Mouse (Mus musculus): ENCODE measurements around the gene Syt16. TPM values are rescaled to one million over a fixed set of nuclear protein-coding genes. Genes with fewer than 3 reads are reported as not detected.
A peak's percentile ranks its signal among the peaks of the same experiment; 100 is the strongest.

Syt16 gene
- polyA plus RNA-seq, 1 experiment from 2014 or later = 1.1 TPM

GRCm38 (mm10) chr12:74089342-74090131 lies 92.1 kb downstream of the Syt16 start:
- Histone ChIP-seq H3K4me1 (ENCODE audit: insufficient read depth, low read length) (peaks cover 7% of the 10 kb centered on the region; the same call in 1 of the 2 replicates), H3K27ac (ENCODE audit: low read length) (no peak overlapping the region), H3K4me2 (replicated peaks; ENCODE audit: low read depth, low read length) (no peak overlapping the region), H3K9ac (replicated peaks; ENCODE audit: low read length) (no peak overlapping the region), H3K36me3 (ENCODE audit: insufficient read depth, low read length) (no peaks in the 10 kb centered on the region), H3K9me3 (ENCODE audit: low read length) (no peaks in the 10 kb centered on the region), H3K4me3 (ENCODE audit: low read length) (no peak overlapping the region), H3K27me3 (ENCODE audit: insufficient read depth, low read length) (no peaks in the 10 kb centered on the region)
- WGBS = 97% methylated on average over 1 of the region's 1 CpGs
- no peak for ATAC-seq (ENCODE audit: low FRiP score, low TSS enrichment)

- H3K9me3 ChIP-seq (ENCODE audit: low read length) = no peaks in the 10 kb centered on the region
- no peak overlapping the region for H3K4me3 ChIP-seq (ENCODE audit: low read length)
- no peaks in the 10 kb centered on the region for H3K4me1 ChIP-seq (ENCODE audit: insufficient read depth, low read length)
- no peak overlapping the region for H3K27ac ChIP-seq (ENCODE audit: low read length)
- H3K36me3 ChIP-seq (ENCODE audit: insufficient read depth, low read length) = no peaks in the 10 kb centered on the region
- no peak overlapping the region for H3K4me2 ChIP-seq (replicated peaks; ENCODE audit: low read depth, low read length)
- WGBS = 84% methylated on average over 5 of the region's 5 CpGs
- no peaks in the 10 kb centered on the region for H3K27me3 ChIP-seq (ENCODE audit: insufficient read depth, low read length)
- no peak overlapping the region for H3K9ac ChIP-seq (replicated peaks; ENCODE audit: low read length)
- ATAC-seq (ENCODE audit: low FRiP score, low TSS enrichment) = no peak
Measured at GRCm38 (mm10) chr12:74092546-74092945, 95.1 kb downstream of the Syt16 start.

GRCm38 (mm10) chr12:74093110-74093509 lies 95.6 kb downstream of the Syt16 start:
- Histone ChIP-seq H3K36me3 (ENCODE audit: insufficient read depth, low read length) (no peaks in the 10 kb centered on the region), H3K9ac (replicated peaks; ENCODE audit: low read length) (no peak overlapping the region), H3K9me3 (ENCODE audit: low read length) (no peaks in the 10 kb centered on the region), H3K4me3 (ENCODE audit: low read length) (no peak overlapping the region), H3K27ac (ENCODE audit: low read length) (no peak overlapping the region), H3K4me1 (ENCODE audit: insufficient read depth, low read length) (no peaks in the 10 kb centered on the region), H3K4me2 (replicated peaks; ENCODE audit: low read depth, low read length) (no peak overlapping the region), H3K27me3 (ENCODE audit: insufficient read depth, low read length) (no peaks in the 10 kb centered on the region)
- 81% methylated on average over 8 of the region's 8 CpGs for WGBS
- ATAC-seq (ENCODE audit: low FRiP score, low TSS enrichment) = no peak

GRCm38 (mm10) chr12:74094701-74095100 lies 97.2 kb downstream of the Syt16 start:
- no peaks in the 10 kb centered on the region for H3K4me1 ChIP-seq (ENCODE audit: insufficient read depth, low read length)
- no peak overlapping the region for H3K4me2 ChIP-seq (replicated peaks; ENCODE audit: low read depth, low read length)
- H3K9ac ChIP-seq (replicated peaks; ENCODE audit: low read length) = no peak overlapping the region
- no peaks in the 10 kb centered on the region for H3K9me3 ChIP-seq (ENCODE audit: low read length)
- no peak for ATAC-seq (ENCODE audit: low FRiP score, low TSS enrichment)
- H3K27ac ChIP-seq (ENCODE audit: low read length) = no peak overlapping the region
- H3K4me3 ChIP-seq (ENCODE audit: low read length) = no peak overlapping the region
- no peaks in the 10 kb centered on the region for H3K27me3 ChIP-seq (ENCODE audit: insufficient read depth, low read length)
- 75% methylated on average over 5 of the region's 5 CpGs for WGBS
- H3K36me3 ChIP-seq (ENCODE audit: insufficient read depth, low read length) = no peaks in the 10 kb centered on the region

- Histone ChIP-seq H3K4me1 (ENCODE audit: insufficient read depth, low read length) (no peaks in the 10 kb centered on the region), H3K9ac (replicated peaks; ENCODE audit: low read length) (no peak overlapping the region), H3K27ac (ENCODE audit: low read length) (no peak overlapping the region), H3K4me2 (replicated peaks; ENCODE audit: low read depth, low read length) (no peak overlapping the region), H3K4me3 (ENCODE audit: low read length) (no peak overlapping the region), H3K9me3 (ENCODE audit: low read length) (no peaks in the 10 kb centered on the region), H3K36me3 (ENCODE audit: insufficient read depth, low read length) (no peaks in the 10 kb centered on the region), H3K27me3 (ENCODE audit: insufficient read depth, low read length) (no peaks in the 10 kb centered on the region)
- no peak for ATAC-seq (ENCODE audit: low FRiP score, low TSS enrichment)
- WGBS = 56% methylated on average over 8 of the region's 8 CpGs
Measured at GRCm38 (mm10) chr12:74098572-74099290, 101.3 kb downstream of the Syt16 start.

GRCm38 (mm10) chr12:74105811-74106513 lies 108.5 kb downstream of the Syt16 start:
- Histone ChIP-seq H3K4me3 (ENCODE audit: low read length) (no peak overlapping the region), H3K4me2 (replicated peaks; ENCODE audit: low read depth, low read length) (no peak overlapping the region), H3K9ac (replicated peaks; ENCODE audit: low read length) (no peak overlapping the region), H3K4me1 (ENCODE audit: insufficient read depth, low read length) (no peaks in the 10 kb centered on the region), H3K27me3 (ENCODE audit: insufficient read depth, low read length) (no peaks in the 10 kb centered on the region), H3K36me3 (ENCODE audit: insufficient read depth, low read length) (no peaks in the 10 kb centered on the region), H3K9me3 (ENCODE audit: low read length) (no peaks in the 10 kb centered on the region), H3K27ac (ENCODE audit: low read length) (no peak overlapping the region)
- WGBS = 67% methylated on average over 6 of the region's 6 CpGs
- ATAC-seq (ENCODE audit: low FRiP score, low TSS enrichment) = no peak

GRCm38 (mm10) chr12:74108663-74109081 lies 111.2 kb downstream of the Syt16 start:
- Histone ChIP-seq H3K36me3 (ENCODE audit: insufficient read depth, low read length) (no peaks in the 10 kb centered on the region), H3K27me3 (ENCODE audit: insufficient read depth, low read length) (no peaks in the 10 kb centered on the region), H3K4me3 (ENCODE audit: low read length) (no peak overlapping the region), H3K4me1 (ENCODE audit: insufficient read depth, low read length) (no peaks in the 10 kb centered on the region), H3K9ac (replicated peaks; ENCODE audit: low read length) (no peak overlapping the region), H3K27ac (ENCODE audit: low read length) (no peak overlapping the region), H3K9me3 (ENCODE audit: low read length) (no peaks in the 10 kb centered on the region), H3K4me2 (replicated peaks; ENCODE audit: low read depth, low read length) (no peak overlapping the region)
- ATAC-seq (ENCODE audit: low FRiP score, low TSS enrichment) = no peak
- 63% methylated on average over 4 of the region's 4 CpGs for WGBS

- H3K4me1 ChIP-seq (ENCODE audit: insufficient read depth, low read length) = no peaks in the 10 kb centered on the region
- ATAC-seq (ENCODE audit: low FRiP score, low TSS enrichment) = no peak
- no peak overlapping the region for H3K4me2 ChIP-seq (replicated peaks; ENCODE audit: low read depth, low read length)
- no peaks in the 10 kb centered on the region for H3K27me3 ChIP-seq (ENCODE audit: insufficient read depth, low read length)
- H3K9me3 ChIP-seq (ENCODE audit: low read length) = no peaks in the 10 kb centered on the region
- no peak overlapping the region for H3K4me3 ChIP-seq (ENCODE audit: low read length)
- 81% methylated on average over 10 of the region's 10 CpGs for WGBS
- H3K36me3 ChIP-seq (ENCODE audit: insufficient read depth, low read length) = no peaks in the 10 kb centered on the region
- H3K9ac ChIP-seq (replicated peaks; ENCODE audit: low read length) = no peak overlapping the region
- no peak overlapping the region for H3K27ac ChIP-seq (ENCODE audit: low read length)
Measured at GRCm38 (mm10) chr12:74109462-74110068, 112.1 kb downstream of the Syt16 start.

GRCm38 (mm10) chr12:74116825-74117224 lies 119.4 kb downstream of the Syt16 start:
- WGBS = 45% methylated on average over 6 of the region's 6 CpGs
- ATAC-seq (ENCODE audit: low FRiP score, low TSS enrichment) = peak; percentile 78; the same call in 1 of the 2 replicates
- H3K4me3 ChIP-seq (ENCODE audit: low read length) = no peak overlapping the region
- H3K27ac ChIP-seq (ENCODE audit: low read length) = no peak overlapping the region
- peaks cover 3% of the 10 kb centered on the region; the same call in 1 of the 2 replicates for H3K9me3 ChIP-seq (ENCODE audit: low read length)
- no peaks in the 10 kb centered on the region for H3K27me3 ChIP-seq (ENCODE audit: insufficient read depth, low read length)
- H3K9ac ChIP-seq (replicated peaks; ENCODE audit: low read length) = no peak overlapping the region
- H3K36me3 ChIP-seq (ENCODE audit: insufficient read depth, low read length) = no peaks in the 10 kb centered on the region
- 0 out of 2 replicates have a peak, but pooled peaks cover 2% of the 10 kb centered on the region for H3K4me1 ChIP-seq (ENCODE audit: insufficient read depth, low read length)
- H3K4me2 ChIP-seq (replicated peaks; ENCODE audit: low read depth, low read length) = no peak overlapping the region

Data from kidney, embryonic 16.5 days (tissue).